Mouse (Mus musculus) heart, adult 2 months (tissue): ENCODE measurements around the gene Axin1.

Experiments
- CTCF ChIP-seq: fragments of 200-600 bp; IDR thresholded peaks from 2 replicates; pipeline ENCODE4 v1.8.1; 2022; ENCODE audit warnings: antibody characterized with exemption, mild to moderate bottlenecking, moderate library complexity
- EP300 ChIP-seq: fragments of 200-500 bp; IDR thresholded peaks from 2 replicates; pipeline ENCODE4 v1.6.1; 2011; ENCODE audit warnings: low read depth, low read length, control low read depth; ENCODE audit not compliant: insufficient read depth
- POLR2A ChIP-seq: fragments of 200-500 bp; IDR thresholded peaks from 2 replicates; pipeline ENCODE4 v1.6.1; 2011; ENCODE audit warnings: mild to moderate bottlenecking, low read depth, low read length, control low read depth; ENCODE audit not compliant: insufficient read depth

GRCm38 (mm10) chr17:26114061-26114460, 24.4 kb upstream of the Axin1 start:
- TF ChIP-seq CTCF = no peak
- no peak for TF ChIP-seq POLR2A
- no peak for TF ChIP-seq EP300
